Mouse (Mus musculus) heart, postnatal 14 days (tissue): ENCODE measurements around the gene 1700008O03Rik. TPM values are rescaled to one million over a fixed set of nuclear protein-coding genes. Genes with fewer than 3 reads are reported as not detected.
A peak's percentile ranks its signal among the peaks of the same experiment; 100 is the strongest.

Experiments
- DNase-seq, 2 experiments: peaks; one replicate each; pipeline ENCODE4 v3.0.0; 2021 to 2022
- intact Hi-C: fragments of 180-260 bp; cut with DNase I; formaldehyde crosslinking; loops from one replicate; pipeline ENCODE4 v1.15.1; 2025
- total RNA-seq, 2 experiments: library from RNA; stranded (reverse); gene quantifications; 2 replicates each; pipeline ENCODE4 v1.2.3; 2021

Gene 1700008O03Rik
- total RNA-seq, 2 experiments from 2014 or later: 0.24 TPM; not detected in 1

GRCm38 (mm10) chr7:44378290-44378689 is 7.3 kb downstream of the 1700008O03Rik start:
- peak; percentile 62 to 67 for DNase-seq
- intact Hi-C loops: loop anchor here (10.0 kb wide), 1 partner anchor 177 kb away; the partner anchor contains the start of gene Nr1h2

- intact Hi-C loops: loop anchor here (10.0 kb wide), 1 partner anchor 179 kb away; the partner anchor contains the start of gene Nr1h2
- DNase-seq: no peak
Measured at GRCm38 (mm10) chr7:44375793-44376192, 9.8 kb downstream of the 1700008O03Rik start.

- intact Hi-C loops: loop anchor here (10.0 kb wide), 1 partner anchor 180 kb away; the partner anchor contains the start of gene Nr1h2
- DNase-seq: no peak
Measured at GRCm38 (mm10) chr7:44375207-44375606, 10.4 kb downstream of the 1700008O03Rik start.

- intact Hi-C loops: loop anchor here (5.0 to 10.0 kb wide), 2 partner anchors 93 to 180 kb away; partner anchors contain the start of genes Aspdh, Josd2 and Nr1h2
- no peak for DNase-seq
Measured at GRCm38 (mm10) chr7:44374756-44375155, 10.9 kb downstream of the 1700008O03Rik start.

GRCm38 (mm10) chr7:44373889-44374652 is 11.5 kb downstream of the 1700008O03Rik start:
- intact Hi-C loops: loop anchor here (5.0 to 10.0 kb wide), 2 partner anchors 93 to 181 kb away; partner anchors contain the start of genes Aspdh, Josd2 and Nr1h2
- peak; percentile 69 to 82 for DNase-seq

- no peak for DNase-seq
- intact Hi-C loops: loop anchor here (5.0 to 10.0 kb wide), 2 partner anchors 94 to 181 kb away; partner anchors contain the start of genes Aspdh, Josd2 and Nr1h2
Measured at GRCm38 (mm10) chr7:44373460-44373859, 12.2 kb downstream of the 1700008O03Rik start.

- no peak for DNase-seq
- intact Hi-C loops: loop anchor here (5.0 to 10.0 kb wide), 2 partner anchors 95 to 182 kb away; partner anchors contain the start of genes Aspdh, Josd2 and Nr1h2
Measured at GRCm38 (mm10) chr7:44372678-44373077, 12.9 kb downstream of the 1700008O03Rik start.

- intact Hi-C loops: no loop called here
- no peak for DNase-seq
Measured at GRCm38 (mm10) chr7:44360792-44361301, 24.8 kb downstream of the 1700008O03Rik start.

GRCm38 (mm10) chr7:44359908-44360672 is 25.5 kb downstream of the 1700008O03Rik start:
- intact Hi-C loops: no loop called here
- peak; percentile 87 to 94 for DNase-seq

- intact Hi-C loops: no loop called here
- no peak for DNase-seq
Measured at GRCm38 (mm10) chr7:44358886-44359654, 26.6 kb downstream of the 1700008O03Rik start.

GRCm38 (mm10) chr7:44358012-44358411 is 27.6 kb downstream of the 1700008O03Rik start:
- intact Hi-C loops: no loop called here
- no peak for DNase-seq

- intact Hi-C loops: no loop called here
- DNase-seq: no peak
Measured at GRCm38 (mm10) chr7:44357531-44357930, 28.1 kb downstream of the 1700008O03Rik start.

GRCm38 (mm10) chr7:44356590-44357481 is 28.8 kb downstream of the 1700008O03Rik start:
- DNase-seq: no peak
- intact Hi-C loops: no loop called here

- intact Hi-C loops: no loop called here
- no peak for DNase-seq
Measured at GRCm38 (mm10) chr7:44355411-44355810, 30.2 kb downstream of the 1700008O03Rik start.

- intact Hi-C loops: loop anchor here (5.0 kb wide), 1 partner anchor 46 kb away; the partner anchor contains the start of gene Clec11a
- DNase-seq: no peak
Measured at GRCm38 (mm10) chr7:44353601-44354340, 31.8 kb downstream of the 1700008O03Rik start.

- DNase-seq: no peak
- intact Hi-C loops: loop anchor here (5.0 kb wide), 1 partner anchor 46 kb away; the partner anchor contains the start of gene Clec11a
Measured at GRCm38 (mm10) chr7:44352750-44353600, 32.6 kb downstream of the 1700008O03Rik start.
